Mouse (Mus musculus) erythroid progenitor cell, adult 5-6 weeks (primary cell): Measurements from ENCODE around the gene Polr3h. TPM values are rescaled to one million over a fixed set of nuclear protein-coding genes. Genes with fewer than 3 reads are reported as not detected.

Experiments
- ATAC-seq: replicated peaks from 2 replicates; pipeline ENCODE4 v1.8.0; 2016; ENCODE audit warnings: moderate number of reproducible peaks, mild to moderate bottlenecking, moderate TSS enrichment, inconsistent platforms; ENCODE audit not compliant: poor library complexity, low FRiP score, severe bottlenecking
- total RNA-seq, 2 experiments: library from RNA; stranded (forward) in 1 of 2; stranded (reverse) in 1 of 2; fragments of 150-400 nt in 1 of 2; fragments of 186-747, 209-891 nt in 1 of 2; gene quantifications; 2 replicates each; pipeline versions ENCODE4 v1.2.3 to v1.2.4; 2015 to 2017; ENCODE audit warnings: low replicate concordance in 2 of 2

Gene Polr3h
- total RNA-seq, 2 experiments from 2014 or later = 6.0 to 6.7 TPM

- ATAC-seq = no peak
Measured at GRCm38 (mm10) chr15:81950716-81951115, 24.7 kb upstream of the Polr3h start.

- ATAC-seq = no peak
Measured at GRCm38 (mm10) chr15:81949476-81950131, 23.6 kb upstream of the Polr3h start.

- no peak for ATAC-seq
Measured at GRCm38 (mm10) chr15:81949076-81949475, 23.0 kb upstream of the Polr3h start.

DNA sequence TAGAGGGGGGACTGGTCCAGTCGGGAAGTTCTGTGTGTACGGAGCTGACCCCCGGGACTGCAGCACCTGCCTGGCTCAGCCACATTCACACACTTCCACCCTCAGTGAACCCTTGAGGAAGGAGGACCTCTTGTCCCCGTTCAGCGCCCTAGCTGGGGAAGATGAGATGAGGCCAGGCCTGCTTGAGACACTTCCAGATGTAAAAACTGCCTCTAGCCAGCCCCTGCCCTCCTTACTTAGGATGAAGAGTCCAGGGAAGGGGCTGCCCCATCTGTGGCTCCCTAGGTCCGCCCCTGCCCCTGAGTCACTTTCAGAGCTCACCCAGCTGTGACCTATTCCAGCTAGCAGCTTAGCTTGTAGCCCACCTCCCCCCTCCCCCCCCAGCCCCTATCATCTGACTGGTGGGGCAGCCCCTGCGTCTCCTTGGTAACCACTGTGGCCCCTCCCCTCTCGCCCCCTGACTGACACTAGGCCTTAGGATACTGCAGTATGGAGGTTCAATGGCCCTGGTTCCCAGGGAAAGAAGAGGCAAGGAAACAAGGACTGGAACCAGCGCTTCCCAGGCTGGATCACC lies 17.2 kb upstream of the Polr3h start:
- no peak for ATAC-seq

GRCm38 (mm10) chr15:81941010-81941409 lies 15.0 kb upstream of the Polr3h start:
- no peak for ATAC-seq

GRCm38 (mm10) chr15:81940219-81940618 lies 14.2 kb upstream of the Polr3h start:
- ATAC-seq = no peak

- no peak for ATAC-seq
Measured at GRCm38 (mm10) chr15:81939774-81940173, 13.7 kb upstream of the Polr3h start.

DNA sequence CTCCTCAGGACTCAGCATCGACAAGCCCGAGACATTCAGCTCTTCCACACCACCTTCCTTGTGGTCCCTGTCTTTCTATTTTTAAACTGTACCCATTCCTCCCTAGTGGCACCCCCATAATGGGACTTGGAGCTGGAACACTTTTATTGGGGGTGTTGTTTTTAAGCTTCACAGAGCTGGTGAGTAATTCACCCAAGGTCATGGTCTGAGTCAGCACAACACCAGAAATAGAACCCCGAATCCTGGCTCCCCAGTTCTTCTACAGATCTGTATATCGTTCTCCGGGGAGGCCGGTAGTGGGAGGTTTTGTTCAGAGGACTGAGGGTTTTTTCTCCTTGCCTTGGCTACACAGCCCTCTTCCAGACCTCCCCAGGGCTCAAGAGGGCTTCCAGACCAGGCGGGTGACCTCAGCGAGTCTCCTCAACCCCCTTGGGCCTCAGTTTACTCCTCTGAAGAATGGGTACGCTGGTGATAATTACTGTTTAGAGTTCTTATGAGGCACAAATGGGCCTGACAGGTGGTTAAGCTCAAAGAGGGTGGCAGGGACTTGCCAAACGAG lies 13.2 kb upstream of the Polr3h start:
- ATAC-seq = no peak

GRCm38 (mm10) chr15:81938246-81938645 lies 12.2 kb upstream of the Polr3h start:
- ATAC-seq = no peak

DNA sequence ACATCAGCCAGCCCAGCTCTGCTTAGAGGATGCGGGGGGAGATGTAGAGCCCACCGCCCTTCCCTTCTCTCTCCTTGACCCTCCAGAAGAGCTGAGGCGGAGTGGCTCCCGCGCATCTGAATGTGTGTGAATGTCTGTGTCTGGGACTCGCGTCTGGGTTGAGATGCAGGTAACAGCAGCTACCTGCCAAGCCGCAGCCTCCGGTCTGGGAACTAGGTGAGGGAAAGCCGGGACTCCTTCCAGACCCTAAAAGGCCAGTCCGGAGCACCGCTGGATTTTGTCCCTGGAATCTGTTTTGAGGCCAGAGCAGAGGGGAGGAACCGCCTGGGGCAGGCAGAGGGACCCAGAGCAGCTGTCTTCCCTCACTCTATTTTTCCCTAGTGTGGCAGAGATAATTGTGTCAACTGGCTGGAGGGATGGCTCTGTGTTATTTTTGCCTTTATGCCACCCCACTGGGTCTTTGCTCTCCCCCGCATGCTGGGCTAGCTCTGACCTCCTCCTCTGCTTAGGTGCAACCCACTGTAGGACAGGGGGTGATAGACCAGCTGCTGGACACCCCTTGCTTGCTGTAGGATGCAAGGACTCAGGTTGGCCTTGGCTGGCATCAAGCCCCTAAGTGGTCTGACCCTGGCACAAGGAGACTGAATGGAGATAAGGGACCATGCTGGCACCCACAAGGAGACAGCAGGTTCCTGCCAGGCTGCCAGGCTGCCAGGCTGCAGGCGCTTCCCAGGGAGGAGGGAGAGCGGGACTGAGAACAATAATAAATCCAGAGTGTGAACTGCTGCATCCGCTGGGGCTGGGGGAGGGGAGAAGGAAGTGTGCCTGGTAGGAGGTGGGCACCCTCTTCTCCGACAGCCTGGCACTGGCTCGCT lies 11.3 kb upstream of the Polr3h start:
- no peak for ATAC-seq

DNA sequence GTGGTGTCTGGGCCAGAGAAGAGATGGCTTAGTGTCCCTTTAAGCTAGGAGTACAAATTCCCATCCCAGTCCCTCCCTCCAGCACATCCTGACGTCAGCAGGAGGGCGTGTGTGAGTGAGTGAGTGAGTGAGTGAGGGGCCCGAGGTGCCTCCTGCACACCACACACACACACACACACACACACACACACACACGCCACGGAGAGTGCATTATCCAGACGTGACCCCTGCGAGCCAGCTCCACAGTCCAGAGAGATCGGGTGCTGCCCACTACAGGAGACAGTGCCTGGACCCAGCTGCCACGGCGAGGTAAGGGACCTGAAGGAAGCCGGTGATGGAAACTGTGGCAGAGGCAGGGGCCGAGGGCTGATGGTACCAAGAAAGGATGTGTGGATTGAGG lies 10.6 kb upstream of the Polr3h start, which contains the start of gene Csdc2:
Csdc2 (plus strand) TSS at position 81 of the 400 bp plus-strand sequence.
- ATAC-seq = no peak

GRCm38 (mm10) chr15:81935869-81936637 lies 10.0 kb upstream of the Polr3h start:
- ATAC-seq = no peak

DNA sequence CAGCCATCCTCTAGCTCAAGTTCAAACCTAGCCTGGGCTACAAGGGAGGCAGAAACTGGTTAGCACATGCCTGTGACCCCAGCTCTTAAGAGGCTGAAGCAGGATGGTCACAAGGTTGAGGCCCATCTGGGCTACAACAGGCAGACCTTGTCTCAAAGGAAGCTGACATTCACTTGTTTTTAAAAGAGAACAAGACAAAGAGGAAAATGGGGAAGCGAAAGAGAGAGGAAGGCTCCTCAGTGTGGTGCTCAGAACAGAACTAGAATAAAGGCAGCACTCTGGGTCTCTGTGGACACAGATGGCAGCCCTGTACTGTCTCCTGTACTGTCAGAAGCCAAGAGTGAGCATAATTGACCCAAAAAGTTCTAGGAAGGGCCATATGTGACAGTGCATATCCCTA lies 7.9 kb upstream of the Polr3h start:
- ATAC-seq = no peak

DNA sequence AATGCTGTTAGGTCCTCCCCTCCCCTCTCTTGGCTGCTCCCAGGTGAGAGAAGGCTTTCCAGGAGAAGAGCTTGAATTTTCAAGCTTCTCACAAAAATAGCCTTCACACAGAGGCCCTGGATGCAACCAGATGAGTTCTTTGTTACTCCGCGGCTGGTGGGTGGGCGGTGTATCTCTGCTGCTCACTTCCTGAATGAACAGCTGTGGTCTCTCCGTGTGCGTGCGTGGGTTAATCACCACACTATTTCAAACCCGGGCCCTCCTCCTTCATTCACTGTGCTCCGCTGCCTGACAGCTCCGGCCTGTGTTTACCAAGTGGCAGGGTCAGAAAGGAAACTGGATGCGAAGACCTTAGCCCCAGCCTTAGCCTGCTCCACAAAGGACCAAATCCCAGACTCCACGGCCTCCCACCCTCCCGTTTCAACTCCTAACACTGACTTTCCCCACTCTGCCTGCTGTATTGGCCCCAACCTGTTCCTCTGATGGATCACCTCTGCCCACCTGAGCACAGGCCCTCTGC lies 7.0 kb upstream of the Polr3h start:
- ATAC-seq = no peak

DNA sequence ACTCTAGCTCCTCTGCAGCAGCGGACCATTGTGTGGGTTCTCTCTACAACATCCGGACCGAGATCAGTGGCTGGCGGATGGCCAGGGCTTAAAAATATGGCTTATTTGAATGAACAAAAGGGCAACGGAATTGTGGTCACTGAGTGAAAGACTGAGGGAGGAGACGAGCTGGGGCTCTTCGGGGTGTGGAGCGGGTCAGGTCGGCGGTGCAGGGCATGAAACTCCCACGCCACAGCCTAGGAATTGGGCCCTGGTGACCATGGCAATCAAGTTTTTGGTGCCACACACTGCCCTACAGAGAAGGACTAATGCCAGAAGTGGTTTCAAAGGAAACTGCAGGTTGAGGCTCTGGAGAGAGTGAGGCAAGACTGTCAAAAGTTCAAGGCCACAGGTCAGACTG lies 2.2 kb upstream of the Polr3h start:
- no peak for ATAC-seq

- no peak for ATAC-seq
Measured at GRCm38 (mm10) chr15:81927741-81928140, 1.7 kb upstream of the Polr3h start.

DNA sequence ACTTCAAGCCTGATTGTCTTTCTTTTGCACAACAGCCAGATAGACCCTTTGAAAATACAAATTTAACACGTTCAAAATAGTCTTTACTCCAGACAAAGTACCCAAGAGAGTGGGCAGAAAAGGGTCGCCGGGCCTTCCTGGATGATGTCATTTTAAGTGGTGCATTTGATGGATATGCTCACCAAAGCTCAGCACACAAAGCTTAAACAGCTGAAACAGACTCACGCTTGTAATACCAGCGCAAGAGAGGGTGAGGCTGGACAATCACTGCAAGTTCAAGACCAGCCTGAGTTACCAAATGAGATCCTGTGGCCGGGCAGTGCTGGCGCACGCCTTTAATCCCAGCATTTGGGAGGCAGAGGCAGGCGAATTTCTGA lies 394 bp upstream of the Polr3h start:
- peak; percentile 8; the same call in 1 of the 2 replicates for ATAC-seq

- ATAC-seq = peak; percentile 39
Measured at GRCm38 (mm10) chr15:81924933-81925332, 1.1 kb downstream of the Polr3h start.

DNA sequence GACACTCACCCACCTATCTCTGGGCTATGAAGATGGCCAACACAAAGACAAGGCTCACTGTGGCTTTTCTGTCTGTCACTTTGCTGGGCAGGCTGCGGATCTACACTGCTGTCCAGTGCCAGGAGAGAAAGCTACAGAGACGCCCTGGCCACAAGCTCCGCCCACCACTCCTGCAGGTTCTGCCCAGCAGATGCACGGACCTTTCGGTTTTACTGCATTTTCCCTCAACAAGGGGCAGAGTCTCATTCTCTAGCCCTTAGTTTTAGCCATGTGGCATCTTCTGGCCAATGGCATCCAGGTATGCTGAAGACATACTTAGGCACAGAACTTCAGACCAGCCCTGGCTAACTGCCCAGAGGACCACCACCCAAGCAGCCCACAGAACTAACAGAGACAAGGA lies 4.8 kb downstream of the Polr3h start:
- ATAC-seq = no peak
